Mouse (Mus musculus): Measurements from ENCODE around the gene Nucb1. TPM values are rescaled to one million over a fixed set of nuclear protein-coding genes. Genes with fewer than 3 reads are reported as not detected.
"Not testable (repeated sequence)": the region's sequence is repeated elsewhere in the genome, so short reads cannot be mapped to it uniquely, and the experiment has no call there.

The Nucb1 gene
- polyA plus RNA-seq, 1 experiment from 2014 or later: 176 TPM

GRCm38 (mm10) chr7:45540213-45540612 is 30.0 kb upstream of the Nucb1 start:
- no peak overlapping the region for H3K4me3 ChIP-seq
- H3K27ac ChIP-seq (ENCODE audit: poor library complexity, severe bottlenecking): no peak overlapping the region
- no peak overlapping the region for H3K4me2 ChIP-seq
- H3K36me3 ChIP-seq: no peaks in the 10 kb centered on the region
- 72% methylated on average over 2 of the region's 2 CpGs for WGBS
- no peak for ATAC-seq (ENCODE audit: insufficient number of reproducible peaks, low FRiP score)
- H3K27me3 ChIP-seq (replicated peaks): no peaks in the 10 kb centered on the region
- H3K4me1 ChIP-seq (replicated peaks): peaks cover 9% of the 10 kb centered on the region
- H3K9me3 ChIP-seq (replicated peaks): no peaks in the 10 kb centered on the region; the same call in 1 of the 2 replicates
- H3K9ac ChIP-seq: no peak overlapping the region

- no peak overlapping the region for H3K27ac ChIP-seq (ENCODE audit: poor library complexity, severe bottlenecking)
- no peak overlapping the region for H3K4me2 ChIP-seq
- H3K36me3 ChIP-seq: no peaks in the 10 kb centered on the region
- H3K9ac ChIP-seq: no peak overlapping the region
- H3K4me1 ChIP-seq (replicated peaks): peaks cover 9% of the 10 kb centered on the region
- no peaks in the 10 kb centered on the region for H3K27me3 ChIP-seq (replicated peaks)
- no peak overlapping the region for H3K4me3 ChIP-seq
- no peaks in the 10 kb centered on the region for H3K9me3 ChIP-seq (replicated peaks)
- 75% methylated on average over 3 of the region's 3 CpGs for WGBS
- no peak for ATAC-seq (ENCODE audit: insufficient number of reproducible peaks, low FRiP score)
Observed at GRCm38 (mm10) chr7:45539095-45539494, 28.9 kb upstream of the Nucb1 start.

GRCm38 (mm10) chr7:45538163-45539041 is 28.2 kb upstream of the Nucb1 start:
- 3% methylated on average over 28 of the region's 29 CpGs for WGBS
- peak overlapping the region; percentile 62 for H3K4me3 ChIP-seq
- peak overlapping the region; percentile 95 for H3K4me2 ChIP-seq
- H3K27ac ChIP-seq (ENCODE audit: poor library complexity, severe bottlenecking): no peak overlapping the region
- peak; percentile 66 for ATAC-seq (ENCODE audit: insufficient number of reproducible peaks, low FRiP score)
- H3K36me3 ChIP-seq: no peaks in the 10 kb centered on the region
- H3K9me3 ChIP-seq (replicated peaks): no peaks in the 10 kb centered on the region
- H3K9ac ChIP-seq: peak overlapping the region; percentile 72
- no peaks in the 10 kb centered on the region for H3K27me3 ChIP-seq (replicated peaks)
- peaks cover 9% of the 10 kb centered on the region for H3K4me1 ChIP-seq (replicated peaks)

GRCm38 (mm10) chr7:45537602-45538001 is 27.4 kb upstream of the Nucb1 start:
- Histone ChIP-seq H3K36me3 (no peaks in the 10 kb centered on the region), H3K9me3 (replicated peaks) (no peaks in the 10 kb centered on the region), H3K27ac (ENCODE audit: poor library complexity, severe bottlenecking) (no peak overlapping the region), H3K27me3 (replicated peaks) (no peaks in the 10 kb centered on the region), H3K4me2 (peak overlapping the region; percentile 95), H3K9ac (peak overlapping the region; percentile 72), H3K4me3 (peak overlapping the region; percentile 62), H3K4me1 (replicated peaks) (peaks cover 9% of the 10 kb centered on the region)
- ATAC-seq (ENCODE audit: insufficient number of reproducible peaks, low FRiP score): no peak
- 76% methylated on average over 10 of the region's 10 CpGs for WGBS

- no peak overlapping the region for H3K4me3 ChIP-seq
- H3K4me1 ChIP-seq (replicated peaks): peaks cover 9% of the 10 kb centered on the region
- ATAC-seq (ENCODE audit: insufficient number of reproducible peaks, low FRiP score): no peak
- H3K9ac ChIP-seq: no peak overlapping the region
- H3K27me3 ChIP-seq (replicated peaks): 0 out of 2 replicates have a peak, but pooled peaks cover 3% of the 10 kb centered on the region
- H3K9me3 ChIP-seq (replicated peaks): no peaks in the 10 kb centered on the region
- 73% methylated on average over 1 of the region's 1 CpGs for WGBS
- no peak overlapping the region for H3K27ac ChIP-seq (ENCODE audit: poor library complexity, severe bottlenecking)
- H3K36me3 ChIP-seq: no peaks in the 10 kb centered on the region
- no peak overlapping the region for H3K4me2 ChIP-seq
Observed at GRCm38 (mm10) chr7:45535676-45536075, 25.5 kb upstream of the Nucb1 start.

- Histone ChIP-seq H3K27ac (ENCODE audit: poor library complexity, severe bottlenecking) (no peak overlapping the region), H3K36me3 (no peaks in the 10 kb centered on the region), H3K9me3 (replicated peaks) (no peaks in the 10 kb centered on the region), H3K27me3 (replicated peaks) (peaks cover 3% of the 10 kb centered on the region; the same call in 1 of the 2 replicates), H3K9ac (0 out of 2 replicates have a peak overlapping the region, but pooled peaks have one; percentile 9), H3K4me2 (peak overlapping the region; percentile 20), H3K4me1 (replicated peaks) (peaks cover 16% of the 10 kb centered on the region), H3K4me3 (no peak overlapping the region; the same call in 1 of the 2 replicates)
- 71% methylated on average over 2 of the region's 2 CpGs for WGBS
- ATAC-seq (ENCODE audit: insufficient number of reproducible peaks, low FRiP score): no peak
Observed at GRCm38 (mm10) chr7:45530643-45531042, 20.4 kb upstream of the Nucb1 start.

GRCm38 (mm10) chr7:45529461-45529860 is 19.3 kb upstream of the Nucb1 start:
- H3K27ac ChIP-seq (ENCODE audit: poor library complexity, severe bottlenecking): peak overlapping the region; percentile 17; the same call in 1 of the 2 replicates
- no peak for ATAC-seq (ENCODE audit: insufficient number of reproducible peaks, low FRiP score)
- H3K9me3 ChIP-seq (replicated peaks): no peaks in the 10 kb centered on the region
- 7% methylated on average over 6 of the region's 6 CpGs for WGBS
- H3K27me3 ChIP-seq (replicated peaks): peaks cover 3% of the 10 kb centered on the region; the same call in 1 of the 2 replicates
- no peak overlapping the region for H3K4me3 ChIP-seq
- H3K4me2 ChIP-seq: peak overlapping the region; percentile 20
- peaks cover 1% of the 10 kb centered on the region for H3K36me3 ChIP-seq
- H3K4me1 ChIP-seq (replicated peaks): peaks cover 26% of the 10 kb centered on the region
- H3K9ac ChIP-seq: peak overlapping the region; percentile 56

GRCm38 (mm10) chr7:45527169-45527568 is 17.0 kb upstream of the Nucb1 start:
- Histone ChIP-seq H3K36me3 (peaks cover 17% of the 10 kb centered on the region), H3K27ac (ENCODE audit: poor library complexity, severe bottlenecking) (peak overlapping the region; percentile 95; the same call in 1 of the 2 replicates), H3K4me1 (replicated peaks) (peaks cover 42% of the 10 kb centered on the region)
- not testable (repeated sequence) for H3K27me3 ChIP-seq (replicated peaks); ATAC-seq (ENCODE audit: insufficient number of reproducible peaks, low FRiP score); H3K4me2 ChIP-seq; H3K4me3 ChIP-seq; H3K9me3 ChIP-seq (replicated peaks); H3K9ac ChIP-seq
- WGBS: 74% methylated on average over 6 of the region's 6 CpGs

- peak overlapping the region; percentile 90; the same call in 1 of the 2 replicates for H3K9ac ChIP-seq
- H3K27ac ChIP-seq (ENCODE audit: poor library complexity, severe bottlenecking): peak overlapping the region; percentile 95
- H3K4me2 ChIP-seq: peak overlapping the region; percentile 77
- peak overlapping the region; percentile 72 for H3K4me3 ChIP-seq
- peaks cover 17% of the 10 kb centered on the region for H3K36me3 ChIP-seq
- no peaks in the 10 kb centered on the region; the same call in 1 of the 2 replicates for H3K27me3 ChIP-seq (replicated peaks)
- no peaks in the 10 kb centered on the region for H3K9me3 ChIP-seq (replicated peaks)
- 19% methylated on average over 7 of the region's 7 CpGs for WGBS
- ATAC-seq (ENCODE audit: insufficient number of reproducible peaks, low FRiP score): no peak
- peaks cover 43% of the 10 kb centered on the region for H3K4me1 ChIP-seq (replicated peaks)
Observed at GRCm38 (mm10) chr7:45526474-45527120, 16.4 kb upstream of the Nucb1 start.

GRCm38 (mm10) chr7:45525809-45526473 is 15.7 kb upstream of the Nucb1 start, which contains the start of the genes Ppp1r15a and Plekha4:
Ppp1r15a (minus strand) TSS chr7:45526268.
Plekha4 (plus strand) TSS chr7:45526330.
- Histone ChIP-seq H3K9ac (peak within 1 kb of the TSS; percentile 90), H3K36me3 (peaks cover 17% of the 10 kb centered on the region), H3K4me1 (replicated peaks) (peaks cover 43% of the 10 kb centered on the region), H3K9me3 (replicated peaks) (no peaks in the 10 kb centered on the region), H3K27ac (ENCODE audit: poor library complexity, severe bottlenecking) (peak within 1 kb of the TSS; percentile 95), H3K27me3 (replicated peaks) (no peaks in the 10 kb centered on the region; the same call in 1 of the 2 replicates), H3K4me3 (peak within 1 kb of the TSS; percentile 72), H3K4me2 (peak within 1 kb of the TSS; percentile 77)
- ATAC-seq (ENCODE audit: insufficient number of reproducible peaks, low FRiP score): peak; percentile 86
- under 1% methylated on average over 54 of the region's 54 CpGs for WGBS

Measured in heart, embryonic 12.5 days (tissue).